Mouse (Mus musculus) layer of hippocampus, adult 8-10 months (tissue): Measurements from ENCODE around the gene Hsd3b1. TPM values are rescaled to one million over a fixed set of nuclear protein-coding genes. Genes with fewer than 3 reads are reported as not detected.
"Not testable (repeated sequence)": the region's sequence is repeated elsewhere in the genome, so short reads cannot be mapped to it uniquely, and the experiment has no call there.

Experiments used
- DNase-seq, 2 experiments: peaks; one replicate each; pipeline ENCODE4 v3.0.0; 2022; ENCODE audit warnings: low spot score in 2 of 2
- total RNA-seq, 4 experiments: library from RNA; stranded (reverse); gene quantifications; 2 replicates each; pipeline ENCODE4 v1.2.4; 2022

Hsd3b1 gene
- total RNA-seq = 1 to 10 TPM; 2.6 to 4.4 (median 3.9) TPM

- DNase-seq = no peak
These were observed at the start of gene Hsd3b1 for GRCm38 (mm10) chr3:98859576-98859975. Gene Hsd3b1, minus strand, starts transcription at chr3:98859794.

DNA sequence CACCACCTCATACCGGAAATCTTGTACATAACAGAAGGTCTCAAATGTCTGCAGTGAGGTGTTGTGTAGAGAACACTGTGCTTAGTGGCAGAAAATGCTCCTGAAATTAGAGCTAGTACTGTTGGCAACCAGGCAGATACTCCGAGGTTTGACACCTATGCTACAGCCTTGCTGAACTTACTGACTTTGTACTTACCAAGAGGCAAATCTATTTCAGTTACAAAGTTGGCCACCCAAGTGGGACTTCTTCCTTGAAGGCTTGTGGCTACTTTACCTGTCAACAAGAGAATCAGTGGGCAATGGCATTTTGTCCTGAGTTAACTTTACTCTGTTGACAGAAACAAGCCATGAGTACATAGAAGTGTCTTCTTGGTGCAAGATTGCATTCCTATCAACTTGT, 38.0 kb upstream of the Hsd3b1 start:
- DNase-seq = no peak

- DNase-seq = peak in 1 of 2 experiments; percentile 3
These were observed 35.5 kb upstream of the Hsd3b1 start for GRCm38 (mm10) chr3:98895071-98895601.

- no peak for DNase-seq
These were observed 33.6 kb upstream of the Hsd3b1 start, which contains the start of gene Hao2 for GRCm38 (mm10) chr3:98893057-98893772. Gene Hao2, minus strand, starts transcription at chr3:98893239.

DNA sequence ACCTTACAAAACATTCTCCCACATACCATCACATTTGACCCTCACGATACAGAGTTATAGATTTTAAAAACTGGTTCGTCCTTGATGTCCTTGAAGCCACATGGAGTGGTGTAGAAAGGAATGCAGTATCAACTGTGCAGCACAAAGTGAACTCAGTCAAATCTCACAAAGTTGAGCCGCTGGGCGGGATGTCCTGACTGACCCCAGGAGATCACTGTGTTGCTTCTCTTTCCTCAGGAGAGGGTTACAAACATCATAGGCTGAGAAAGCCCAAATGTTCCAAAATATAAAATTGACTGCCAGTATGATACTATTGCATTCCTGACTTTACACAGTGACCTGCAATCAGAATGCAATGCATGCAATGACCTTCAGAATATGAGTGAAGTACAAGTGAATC, 30.8 kb upstream of the Hsd3b1 start:
- no peak for DNase-seq

- DNase-seq = no peak
These were observed 28.6 kb upstream of the Hsd3b1 start for GRCm38 (mm10) chr3:98888206-98888605.

GRCm38 (mm10) chr3:98880831-98881230, 21.2 kb upstream of the Hsd3b1 start:
- no peak for DNase-seq

GRCm38 (mm10) chr3:98880216-98880615, 20.6 kb upstream of the Hsd3b1 start:
- no peak for DNase-seq

DNA sequence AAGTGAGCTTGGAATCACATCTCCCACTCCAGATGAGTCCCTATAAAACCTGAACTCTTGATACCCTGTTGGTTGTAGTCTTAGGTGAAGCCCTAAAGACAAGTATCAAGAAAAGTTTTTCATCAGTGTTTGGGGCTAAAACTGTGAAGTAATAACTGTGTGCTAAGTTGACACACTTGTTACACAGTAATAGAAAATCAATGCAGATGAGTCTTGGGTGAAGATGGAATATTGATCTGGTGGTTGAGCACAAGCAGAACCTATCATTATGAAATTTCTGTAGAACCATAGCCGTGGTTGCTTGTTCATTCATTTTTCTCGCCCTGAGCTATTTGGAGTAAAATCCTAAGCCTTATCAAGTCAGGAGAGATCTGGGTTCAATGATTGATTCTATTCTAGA, 8.6 kb upstream of the Hsd3b1 start:
- no peak for DNase-seq

- no peak for DNase-seq
These were observed 3.2 kb upstream of the Hsd3b1 start for GRCm38 (mm10) chr3:98862800-98863199.

DNA sequence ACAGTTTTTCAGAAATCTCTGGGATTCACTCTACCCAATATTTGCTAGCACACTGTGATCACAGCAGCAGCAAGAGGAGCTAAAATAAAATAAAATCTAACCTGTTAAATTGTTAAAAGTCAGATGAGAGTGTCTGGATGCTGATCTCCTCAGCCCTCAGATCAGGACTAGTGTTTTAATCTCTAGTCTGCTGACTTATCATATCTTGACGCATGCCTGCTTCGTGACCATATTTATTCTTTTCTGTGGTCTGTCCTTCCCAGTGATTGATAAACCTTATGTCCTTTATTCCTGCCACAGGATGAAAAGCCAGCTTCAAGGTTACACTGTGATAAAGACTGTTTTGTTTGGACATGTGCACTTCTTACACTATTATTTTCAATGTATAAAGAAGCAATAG, 1.5 kb downstream of the Hsd3b1 start:
- DNase-seq = no peak

DNA sequence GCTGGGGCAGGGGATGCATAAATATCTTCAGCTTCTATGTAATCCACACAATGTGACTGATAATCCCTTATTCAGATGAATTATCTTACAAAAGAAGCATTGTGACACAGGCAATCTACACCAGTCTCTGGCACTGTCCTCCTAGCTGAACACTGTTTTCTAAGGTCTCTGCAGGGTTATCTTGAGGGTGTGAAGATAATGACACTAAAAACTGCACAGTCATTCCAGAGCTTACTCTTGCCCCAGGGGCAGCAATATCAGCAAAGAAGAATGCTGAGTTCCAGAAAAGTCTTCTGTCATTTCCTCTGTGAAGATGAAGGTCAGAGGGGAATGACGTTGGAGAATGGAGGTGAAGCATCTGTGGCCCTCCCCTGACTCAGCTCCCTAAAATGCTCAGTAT, 2.7 kb downstream of the Hsd3b1 start:
- DNase-seq = no peak

- no peak for DNase-seq
These were observed 4.4 kb downstream of the Hsd3b1 start for GRCm38 (mm10) chr3:98855160-98855559.

DNA sequence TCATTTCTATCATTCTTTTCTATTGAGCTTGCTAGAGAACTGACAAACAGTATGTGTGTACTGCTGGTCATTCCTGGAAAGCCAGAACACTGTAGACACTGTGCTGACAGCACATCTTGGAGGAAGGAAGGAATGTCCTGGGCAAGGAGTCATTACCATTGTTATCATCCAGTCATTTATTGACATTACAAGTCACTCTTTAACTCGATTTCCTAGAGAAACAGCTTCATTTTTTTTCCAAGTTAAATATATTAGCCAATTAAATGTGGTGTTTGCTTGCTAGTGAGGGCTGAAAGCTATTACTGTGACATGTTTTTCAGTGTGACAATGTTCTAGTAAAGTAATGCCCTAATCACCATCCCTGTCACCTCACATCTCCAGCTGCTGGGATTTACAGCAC, 5.9 kb downstream of the Hsd3b1 start:
- no peak for DNase-seq

- DNase-seq = no peak
These were observed 6.5 kb downstream of the Hsd3b1 start for GRCm38 (mm10) chr3:98853051-98853450.

- DNase-seq = no peak
These were observed 7.0 kb downstream of the Hsd3b1 start for GRCm38 (mm10) chr3:98852631-98853030.

GRCm38 (mm10) chr3:98851853-98852252, 7.7 kb downstream of the Hsd3b1 start:
- no peak for DNase-seq

GRCm38 (mm10) chr3:98850262-98850661, 9.3 kb downstream of the Hsd3b1 start:
- DNase-seq = no peak

- no peak for DNase-seq
These were observed 10.7 kb downstream of the Hsd3b1 start for GRCm38 (mm10) chr3:98848898-98849297.

GRCm38 (mm10) chr3:98814101-98814670, 45.4 kb downstream of the Hsd3b1 start, which contains the start of gene Hsd3b6:
Gene Hsd3b6, minus strand, starts transcription at chr3:98814443.
- no peak for DNase-seq

- not testable (repeated sequence) for DNase-seq
These were observed 46.9 kb downstream of the Hsd3b1 start for GRCm38 (mm10) chr3:98812653-98813052.

DNA sequence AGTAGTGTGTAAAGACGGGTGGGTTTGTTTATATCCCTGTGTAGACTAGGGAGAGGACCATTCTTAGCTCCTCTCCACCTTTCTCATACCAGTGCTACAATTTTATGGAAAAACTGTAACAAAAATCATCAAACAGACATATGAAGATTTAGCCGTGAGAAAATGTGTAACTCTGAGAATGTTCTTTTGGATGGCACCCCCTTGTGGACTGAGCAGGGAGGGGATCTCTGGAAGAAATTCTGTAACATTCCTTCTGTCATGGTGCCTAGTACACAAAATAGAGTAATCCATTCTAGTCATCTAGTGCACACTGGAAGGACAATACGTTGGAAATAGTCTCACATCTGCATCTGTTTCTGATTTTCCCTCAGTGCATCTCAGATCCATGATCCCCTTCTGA, 54.6 kb downstream of the Hsd3b1 start:
- not testable (repeated sequence) for DNase-seq
